In genomic region chr12:66275890-66276289, GRCm38 (mm10) we compare ENCODE assay signal across 22 mouse cellular contexts. TPM values are rescaled to one million over a fixed set of nuclear protein-coding genes. Genes with fewer than 3 reads are reported as not detected.
"Had no signal": no experiment of that assay in that cellular context is flagged by ENCODE, and none has a peak within 500 bp of the region (broad histone marks: within the 10 kb centered on the region; RNA-seq: fewer than 3 reads in every experiment).

No protein-coding gene starts in this region.

- DNase-seq: retina, postnatal 1 day; right cerebral cortex, adult 18-20 months; right cerebral cortex, postnatal 14 days; right cerebral cortex, postnatal 4 days; spleen, adult 18-20 months; thymus, adult 18-20 months; thymus, adult 2 months; thymus, postnatal 14 days; thymus, postnatal 25 days; thymus, postnatal 36 days; thymus, postnatal 4 days had no signal

- H3K4me1 ChIP-seq: neural tube, embryonic 13.5 days; neural tube, embryonic 15.5 days; stomach, embryonic 15.5 days had no signal

- H3K27me3 ChIP-seq: neural tube, embryonic 13.5 days; neural tube, embryonic 15.5 days; stomach, embryonic 15.5 days had no signal

- H3K4me3 ChIP-seq: neural tube, embryonic 13.5 days; neural tube, embryonic 15.5 days; stomach, embryonic 15.5 days had no signal

- H3K9me3 ChIP-seq: neural tube, embryonic 13.5 days; neural tube, embryonic 15.5 days; stomach, embryonic 15.5 days had no signal

- H3K27ac ChIP-seq: neural tube, embryonic 13.5 days; neural tube, embryonic 15.5 days; stomach, embryonic 15.5 days; stomach, postnatal 0 days had no signal

- H3K9ac ChIP-seq: neural tube, embryonic 13.5 days; neural tube, embryonic 15.5 days; stomach, embryonic 15.5 days had no signal

- H3K36me3 ChIP-seq: neural tube, embryonic 13.5 days; neural tube, embryonic 15.5 days; stomach, embryonic 15.5 days had no signal

- H3K4me2 ChIP-seq: neural tube, embryonic 13.5 days; neural tube, embryonic 15.5 days; stomach, embryonic 15.5 days had no signal

RNA-seq across cellular contexts. Expression of gene Rpl10l, which starts 8.3 kb away (rescaled TPM):
- polyA plus RNA-seq: neural tube, embryonic 13.5 days; neural tube, embryonic 14.5 days; neural tube, embryonic 15.5 days; small intestine, adult 2 months; spleen, adult 2 months; stomach, embryonic 14.5 days; stomach, embryonic 15.5 days; stomach, embryonic 16.5 days; stomach, postnatal 0 days; thymus, adult 2 months; thymus, postnatal 0 days; urinary bladder, adult 2 months had no signal
